Mouse (Mus musculus) midbrain, postnatal 0 days (tissue): ENCODE measurements around the gene Rnf31. TPM values are rescaled to one million over a fixed set of nuclear protein-coding genes. Genes with fewer than 3 reads are reported as not detected.

Experiments
- ATAC-seq: fragments of 200-750 bp; cut with Nextera tagmentation; 2 replicates; pipeline ENCODE4 v1.8.0; 2017; ENCODE audit warnings: moderate number of reproducible peaks, mild to moderate bottlenecking, moderate TSS enrichment, moderate library complexity; ENCODE audit not compliant: low FRiP score
- DNase-seq: peaks from one replicate; pipeline ENCODE4 v3.0.0-alpha.2; 2015; ENCODE audit warnings: low spot score
- H3K27ac ChIP-seq: fragments of 300-500 bp; sonication (generic); 2 replicates; pipeline ENCODE4 v1.5.1; 2014; ENCODE audit warnings: low read depth, mild to moderate bottlenecking, low read length, mixed read lengths
- H3K27me3 ChIP-seq: fragments of 300-500 bp; sonication (generic); 2 replicates; pipeline ENCODE4 v1.6.1; 2014; ENCODE audit warnings: low read length, control low read depth, mixed read lengths; ENCODE audit not compliant: insufficient read depth
- H3K36me3 ChIP-seq: fragments of 300-500 bp; sonication (generic); 2 replicates; pipeline ENCODE4 v1.6.1; 2014; ENCODE audit warnings: low read length, control low read depth, mixed read lengths; ENCODE audit not compliant: insufficient read depth
- H3K4me1 ChIP-seq: fragments of 300-500 bp; sonication (generic); 2 replicates; pipeline ENCODE4 v1.6.1; 2014; ENCODE audit warnings: mild to moderate bottlenecking, control low read depth, antibody characterized with exemption, low read length, mixed read lengths; ENCODE audit not compliant: insufficient read depth
- H3K4me2 ChIP-seq: fragments of 300-500 bp; sonication (generic); 2 replicates; pipeline ENCODE4 v1.6.1; 2014; ENCODE audit warnings: low read depth, mild to moderate bottlenecking, low read length, mixed read lengths; ENCODE audit not compliant: poor library complexity, severe bottlenecking
- H3K4me3 ChIP-seq: fragments of 300-500 bp; sonication (generic); 2 replicates; pipeline ENCODE4 v1.5.1; 2014; ENCODE audit warnings: low read depth, mild to moderate bottlenecking, low read length, moderate library complexity
- H3K9ac ChIP-seq: fragments of 300-500 bp; sonication (generic); replicated peaks from 2 replicates; pipeline ENCODE4 v1.6.1; 2014; ENCODE audit warnings: mild to moderate bottlenecking, low read length, moderate library complexity, mixed read lengths; ENCODE audit not compliant: poor library complexity, severe bottlenecking
- H3K9me3 ChIP-seq: fragments of 300-500 bp; sonication (generic); 2 replicates; pipeline ENCODE4 v1.6.1; 2016; ENCODE audit warnings: low read length, control low read depth
- CTCF ChIP-seq: IDR thresholded peaks from 2 replicates; pipeline ENCODE4 v1.5.1; 2016; ENCODE audit warnings: antibody characterized with exemption, mild to moderate bottlenecking
- WGBS: fragments of 180-500 bp; shearing (Covaris S2); extraction: QIAGEN DNeasy Blood & Tissue Kit; methylation state at CpG from one replicate; pipeline ENCODE4 v1.1.7; 2014; 5-methylcytosine and 5-hydroxymethylcytosine counted together
- polyA plus RNA-seq: library from polyadenylated mRNA; unstranded; fragments of >200 nt; fragmentation: Nextera tagmentation; extraction: Ambion mirVana; gene quantifications from 2 replicates; pipeline ENCODE4 v1.2.1, GENCODE M21; 2015
- total RNA-seq: library from RNA; depleted of rRNA; stranded (reverse); fragments of >200 nt; gene quantifications from 2 replicates; pipeline ENCODE4 v1.2.3, GENCODE M21; 2014

The Rnf31 gene
- total and polyA plus RNA-seq, 2 experiments from 2014 or later: 20.4 to 26.7 TPM

DNA sequence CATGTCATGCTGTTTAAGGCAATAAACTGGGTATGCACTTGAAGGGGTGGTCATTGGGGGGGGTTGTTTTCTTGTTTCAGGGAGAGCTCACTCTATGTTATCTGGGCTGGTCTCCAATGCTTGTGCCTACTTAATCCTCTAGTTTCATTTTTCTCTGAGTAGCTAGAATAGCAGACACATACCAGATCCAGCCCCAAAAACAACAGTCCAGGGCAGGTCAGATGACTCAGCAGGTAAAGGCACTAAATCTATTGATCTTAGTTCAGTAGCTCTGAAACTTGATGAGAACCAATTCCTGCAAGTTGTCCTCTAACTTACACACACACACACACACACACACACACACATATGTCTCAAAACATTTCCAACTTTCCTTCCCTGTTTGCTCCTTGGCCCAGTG is 19.7 kb upstream of the Rnf31 start:
- H3K36me3 ChIP-seq: peaks cover 35% of the 10 kb centered on the region
- DNase-seq (no peak), ATAC-seq (no peak)
- H3K27ac ChIP-seq: no peak overlapping the region
- H3K4me1 ChIP-seq: no peaks in the 10 kb centered on the region
- H3K9me3 ChIP-seq: no peaks in the 10 kb centered on the region
- H3K4me3 ChIP-seq: no peak overlapping the region
- no peaks in the 10 kb centered on the region for H3K27me3 ChIP-seq
- H3K4me2 ChIP-seq: no peak overlapping the region
- no peak overlapping the region for H3K9ac ChIP-seq
- no peak for TF ChIP-seq CTCF

- no peak within 1 kb of the TSS for H3K9ac ChIP-seq
- no peak within 1 kb of the TSS for H3K27ac ChIP-seq
- no peaks in the 10 kb centered on the region for H3K27me3 ChIP-seq
- no peak within 1 kb of the TSS for H3K4me2 ChIP-seq
- H3K36me3 ChIP-seq: peaks cover 3% of the 10 kb centered on the region; the same call in 1 of the 2 replicates
- no peak within 1 kb of the TSS for H3K4me3 ChIP-seq
- H3K4me1 ChIP-seq: no peaks in the 10 kb centered on the region
- WGBS: 79% methylated on average over 8 of the region's 8 CpGs
- no peak for ATAC-seq
- no peak for DNase-seq
- no peaks in the 10 kb centered on the region for H3K9me3 ChIP-seq
- no peak for TF ChIP-seq CTCF
Measured at GRCm38 (mm10) chr14:55575302-55575701, 16.2 kb upstream of the Rnf31 start, which contains the start of gene Fitm1. Fitm1 (plus strand) TSS chr14:55575617.

GRCm38 (mm10) chr14:55575711-55576110 is 15.8 kb upstream of the Rnf31 start:
- 84% methylated on average over 13 of the region's 13 CpGs for WGBS
- ATAC-seq (no peak), DNase-seq (no peak)
- TF ChIP-seq CTCF: no peak
- no peak overlapping the region for H3K9ac ChIP-seq
- no peaks in the 10 kb centered on the region for H3K4me1 ChIP-seq
- H3K27ac ChIP-seq: no peak overlapping the region
- H3K4me2 ChIP-seq: no peak overlapping the region
- H3K27me3 ChIP-seq: no peaks in the 10 kb centered on the region
- H3K4me3 ChIP-seq: no peak overlapping the region
- H3K36me3 ChIP-seq: peaks cover 4% of the 10 kb centered on the region; the same call in 1 of the 2 replicates
- H3K9me3 ChIP-seq: no peaks in the 10 kb centered on the region

GRCm38 (mm10) chr14:55576376-55576775 is 15.1 kb upstream of the Rnf31 start:
- H3K9me3 ChIP-seq: no peaks in the 10 kb centered on the region
- H3K9ac ChIP-seq: no peak overlapping the region
- WGBS: 84% methylated on average over 16 of the region's 16 CpGs
- no peak overlapping the region for H3K4me2 ChIP-seq
- TF ChIP-seq CTCF: no peak
- H3K27me3 ChIP-seq: no peaks in the 10 kb centered on the region
- no peak for DNase-seq
- H3K36me3 ChIP-seq: peaks cover 7% of the 10 kb centered on the region
- H3K4me1 ChIP-seq: no peaks in the 10 kb centered on the region
- ATAC-seq: no peak
- H3K4me3 ChIP-seq: no peak overlapping the region
- H3K27ac ChIP-seq: no peak overlapping the region

DNA sequence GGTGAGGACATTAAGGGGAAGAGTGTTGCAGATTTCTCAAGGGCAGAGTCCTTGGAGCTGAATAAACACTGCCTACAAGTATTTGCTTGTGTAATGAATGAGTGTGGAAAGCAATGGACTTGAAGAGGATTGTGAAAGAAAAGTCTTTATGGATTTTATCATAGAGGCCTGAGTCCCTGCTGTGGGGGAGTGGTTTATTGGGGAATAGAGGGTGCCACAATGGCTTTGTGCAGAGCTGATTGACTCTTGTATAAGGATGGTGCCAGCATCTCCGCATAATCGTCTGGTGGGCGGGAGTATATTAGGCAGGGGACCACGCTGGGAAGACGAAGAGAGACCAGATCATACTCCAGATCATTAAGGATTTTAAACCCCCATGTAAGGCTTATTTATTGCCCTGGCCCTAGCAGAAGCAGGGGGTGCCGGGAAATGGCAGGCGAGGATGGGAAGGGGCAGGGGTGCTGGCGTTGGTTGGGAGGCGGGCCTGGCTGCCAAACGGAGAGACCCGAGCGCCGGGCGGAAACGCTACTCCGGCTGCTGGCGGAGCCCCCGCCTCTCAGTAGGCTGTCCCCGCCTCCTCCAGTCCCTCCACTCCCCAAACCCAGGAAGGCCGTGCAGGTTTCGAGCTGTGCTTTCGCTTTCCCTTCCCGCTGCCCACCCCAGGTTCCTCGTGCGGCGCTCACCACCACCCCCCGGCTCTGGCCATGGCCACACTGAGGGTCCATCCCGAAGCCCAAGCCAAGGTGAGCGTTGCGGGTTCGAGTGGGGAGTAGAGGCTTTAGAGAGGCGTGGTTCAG is 13.4 kb upstream of the Rnf31 start, which contains the start of gene Psme1:
Gene Psme1 (plus strand): TSS at position 253 of the 797 bp plus-strand sequence.
- H3K4me2 ChIP-seq: peak within 1 kb of the TSS; percentile 64
- ATAC-seq (peak; percentile 89), DNase-seq (peak; percentile 92)
- H3K4me3 ChIP-seq: peak within 1 kb of the TSS; percentile 48
- WGBS: under 1% methylated on average over 28 of the region's 32 CpGs
- H3K27me3 ChIP-seq: no peaks in the 10 kb centered on the region
- peaks cover 13% of the 10 kb centered on the region for H3K36me3 ChIP-seq
- no peak for TF ChIP-seq CTCF
- no peaks in the 10 kb centered on the region for H3K4me1 ChIP-seq
- H3K9me3 ChIP-seq: no peaks in the 10 kb centered on the region
- peak within 1 kb of the TSS; percentile 77 for H3K27ac ChIP-seq
- peak within 1 kb of the TSS; percentile 72 for H3K9ac ChIP-seq

DNA sequence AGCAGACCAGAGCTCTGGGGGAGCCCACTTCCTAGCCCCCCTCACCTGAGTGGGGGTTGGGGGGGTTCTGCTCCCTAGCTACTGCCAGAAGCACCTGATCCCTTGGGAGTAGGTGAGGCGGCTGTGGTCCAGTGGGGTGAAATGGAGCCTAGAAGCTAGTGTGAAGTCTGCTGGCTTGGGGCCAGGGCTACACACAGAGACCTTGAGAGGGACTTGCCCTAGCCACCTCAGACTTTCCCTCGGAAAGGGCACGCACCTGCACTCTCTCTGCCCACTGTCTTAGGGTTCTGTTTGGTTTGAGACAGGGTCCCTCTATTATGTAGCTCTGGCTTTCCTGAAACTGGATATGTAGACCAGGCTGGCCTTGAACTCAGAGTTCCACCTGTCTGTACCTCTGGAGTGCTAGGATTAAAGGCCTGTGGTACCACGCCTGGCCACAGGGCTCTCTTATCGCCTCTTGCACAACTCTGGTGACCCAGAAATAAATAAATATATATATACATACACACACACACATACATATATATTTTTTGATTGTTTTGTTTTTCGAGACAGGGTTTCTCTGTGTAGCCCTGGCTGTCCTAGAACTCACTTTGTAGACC is 12.7 kb upstream of the Rnf31 start:
- ATAC-seq: peak; percentile 17
- H3K4me3 ChIP-seq: peak overlapping the region; percentile 48
- H3K36me3 ChIP-seq: peaks cover 13% of the 10 kb centered on the region
- 29% methylated on average over 6 of the region's 6 CpGs for WGBS
- peak overlapping the region; percentile 72 for H3K9ac ChIP-seq
- no peaks in the 10 kb centered on the region for H3K4me1 ChIP-seq
- H3K27ac ChIP-seq: peak overlapping the region; percentile 77
- H3K27me3 ChIP-seq: no peaks in the 10 kb centered on the region
- H3K4me2 ChIP-seq: peak overlapping the region; percentile 64
- DNase-seq: peak; percentile 58
- TF ChIP-seq CTCF: no peak
- no peaks in the 10 kb centered on the region for H3K9me3 ChIP-seq
